Mouse (Mus musculus) hindbrain, embryonic 14.5 days (tissue): ENCODE measurements around the gene Zfp775. TPM values are rescaled to one million over a fixed set of nuclear protein-coding genes. Genes with fewer than 3 reads are reported as not detected.

Experiments used
- ATAC-seq: fragments of 200-750 bp; cut with Nextera tagmentation; 2 replicates; pipeline ENCODE4 v1.8.0; 2017; ENCODE audit warnings: moderate number of reproducible peaks, mild to moderate bottlenecking, moderate TSS enrichment, moderate library complexity; ENCODE audit not compliant: low FRiP score
- DNase-seq: peaks from one replicate; pipeline ENCODE4 v3.0.0-alpha.2; 2015; ENCODE audit warnings: low spot score
- H3K27ac ChIP-seq: fragments of 300-500 bp; sonication (generic); 2 replicates; pipeline ENCODE4 v1.5.1; 2014; ENCODE audit warnings: mild to moderate bottlenecking, moderate library complexity
- H3K27me3 ChIP-seq: fragments of 300-500 bp; sonication (generic); 2 replicates; pipeline ENCODE4 v1.6.1; 2014; ENCODE audit warnings: mild to moderate bottlenecking, low read length, mixed read lengths; ENCODE audit not compliant: control insufficient read depth, insufficient read depth
- H3K36me3 ChIP-seq: fragments of 300-500 bp; sonication (generic); replicated peaks from 2 replicates; pipeline ENCODE4 v1.6.1; 2014; ENCODE audit not compliant: control insufficient read depth, insufficient read depth
- H3K4me1 ChIP-seq: fragments of 300-500 bp; sonication (generic); replicated peaks from 2 replicates; pipeline ENCODE4 v1.6.1; 2014; ENCODE audit warnings: antibody characterized with exemption, low read length, mixed read lengths; ENCODE audit not compliant: control insufficient read depth, insufficient read depth
- H3K4me2 ChIP-seq: fragments of 300-500 bp; sonication (generic); replicated peaks from 2 replicates; pipeline ENCODE4 v1.6.1; 2014; ENCODE audit warnings: mild to moderate bottlenecking, moderate library complexity
- H3K4me3 ChIP-seq: fragments of 300-500 bp; sonication (generic); replicated peaks from 2 replicates; pipeline ENCODE4 v1.5.1; 2014; ENCODE audit warnings: mild to moderate bottlenecking, low read length
- H3K9ac ChIP-seq: fragments of 300-500 bp; sonication (generic); 2 replicates; pipeline ENCODE4 v1.6.1; 2014
- H3K9me3 ChIP-seq: fragments of 300-500 bp; sonication (generic); 2 replicates; pipeline ENCODE4 v1.6.1; 2016; ENCODE audit warnings: low read length; ENCODE audit not compliant: control insufficient read depth
- WGBS: fragments of 180-500 bp; shearing (Covaris S2); extraction: QIAGEN DNeasy Blood & Tissue Kit; methylation state at CpG from one replicate; pipeline ENCODE4 v1.1.7; 2014; 5-methylcytosine and 5-hydroxymethylcytosine counted together
- polyA plus RNA-seq: library from polyadenylated mRNA; unstranded; fragments of >200 nt; fragmentation: Nextera tagmentation; extraction: Ambion mirVana; gene quantifications from 2 replicates; pipeline ENCODE4 v1.2.1, GENCODE M21; 2014

The Zfp775 gene
- polyA plus RNA-seq, 1 experiment from 2014 or later, result 11.8 TPM

DNA sequence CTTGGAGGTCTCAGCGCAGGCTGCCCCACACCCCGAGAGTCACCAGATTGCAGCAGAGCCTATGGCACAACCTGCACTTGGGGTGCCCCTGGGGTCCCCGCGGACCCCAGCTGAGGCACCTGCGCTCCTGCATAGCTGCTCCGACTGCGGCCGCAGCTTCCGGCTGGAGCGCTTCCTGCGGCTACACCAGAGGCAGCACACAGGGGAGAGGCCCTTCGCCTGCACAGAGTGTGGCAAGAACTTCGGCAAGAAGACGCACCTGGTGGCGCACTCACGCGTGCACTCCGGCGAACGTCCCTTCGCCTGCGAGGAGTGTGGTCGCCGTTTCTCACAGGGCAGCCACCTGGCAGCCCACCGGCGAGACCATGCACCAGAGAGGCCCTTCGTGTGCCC is 4.6 kb upstream of the Zfp775 start:
- no peak overlapping the region for H3K4me2 ChIP-seq
- H3K9ac ChIP-seq, result no peak overlapping the region
- H3K27me3 ChIP-seq, result no peaks in the 10 kb centered on the region
- no peak overlapping the region for H3K27ac ChIP-seq
- peaks cover 22% of the 10 kb centered on the region for H3K4me1 ChIP-seq
- H3K9me3 ChIP-seq, result peaks cover 25% of the 10 kb centered on the region
- DNase-seq (no peak), ATAC-seq (no peak)
- H3K36me3 ChIP-seq, result peaks cover 51% of the 10 kb centered on the region
- WGBS, result 96% methylated on average over 27 of the region's 27 CpGs
- no peak overlapping the region for H3K4me3 ChIP-seq

DNA sequence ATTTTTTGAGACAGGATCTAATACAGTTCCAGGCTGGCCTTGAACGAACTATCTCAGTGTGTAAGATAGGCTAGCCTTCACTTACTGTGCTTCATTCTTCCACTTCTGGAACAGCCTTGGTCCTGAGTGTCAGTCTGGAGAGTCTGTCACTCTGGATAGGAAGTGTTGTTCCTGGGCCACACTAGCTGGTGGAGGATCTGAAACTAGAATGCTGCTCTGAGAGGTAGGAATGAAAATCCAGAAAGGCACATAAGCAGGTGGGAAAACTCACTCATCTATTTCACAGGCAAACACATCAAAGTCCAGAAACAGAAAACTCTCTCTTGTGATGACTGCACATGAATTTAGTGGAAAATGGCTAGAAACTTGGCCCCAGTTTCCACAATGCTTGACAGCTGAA is 1.3 kb upstream of the Zfp775 start:
- Histone ChIP-seq H3K4me2 (no peak overlapping the region), H3K27ac (peak overlapping the region; percentile 95), H3K4me3 (no peak overlapping the region), H3K9ac (no peak overlapping the region), H3K27me3 (no peaks in the 10 kb centered on the region), H3K9me3 (peaks cover 25% of the 10 kb centered on the region), H3K4me1 (peaks cover 13% of the 10 kb centered on the region), H3K36me3 (peaks cover 46% of the 10 kb centered on the region)
- 93% methylated on average over 1 of the region's 1 CpGs for WGBS
- DNase-seq, result no peak
- ATAC-seq, result no peak

DNA sequence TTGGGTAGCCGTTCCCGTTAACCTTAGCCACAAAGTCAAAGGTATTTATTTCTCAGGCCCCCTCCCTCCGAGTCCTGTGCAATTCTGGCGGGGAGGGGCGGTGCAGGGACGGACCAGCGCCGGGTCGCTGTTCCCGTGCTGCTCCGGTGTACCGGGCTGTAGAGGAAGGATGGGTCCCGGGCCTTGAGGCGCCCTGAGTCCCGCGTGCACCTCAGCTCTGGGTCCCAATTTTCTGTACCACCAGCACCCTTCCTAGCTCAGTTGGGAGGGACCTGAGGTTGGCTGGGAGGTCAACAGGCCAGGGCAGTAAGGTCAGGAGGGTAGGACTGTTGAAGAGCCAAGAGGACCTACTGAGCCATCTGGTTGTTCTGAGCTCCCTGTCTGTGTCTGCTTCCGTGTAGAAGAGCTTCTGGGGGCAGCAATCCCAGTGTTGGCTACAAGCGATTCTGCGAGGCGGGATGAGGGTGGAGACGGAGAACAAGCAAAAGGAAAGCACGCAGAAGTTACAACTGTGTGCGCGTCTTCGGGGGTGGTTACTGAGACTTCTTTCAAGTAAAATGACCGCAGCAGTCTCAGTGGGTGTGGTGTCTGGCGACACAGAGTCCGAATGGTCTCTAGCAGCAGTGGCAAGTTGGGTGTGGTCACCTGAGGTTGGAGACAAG is 348 bp downstream of the Zfp775 start:
- H3K27me3 ChIP-seq, result no peaks in the 10 kb centered on the region
- peak overlapping the region; percentile 95 for H3K27ac ChIP-seq
- H3K9me3 ChIP-seq, result peaks cover 12% of the 10 kb centered on the region
- ATAC-seq (peak; percentile 83), DNase-seq (peak; percentile 48)
- H3K36me3 ChIP-seq, result peaks cover 31% of the 10 kb centered on the region
- H3K4me3 ChIP-seq, result peak overlapping the region; percentile 47
- H3K4me1 ChIP-seq, result peaks cover 13% of the 10 kb centered on the region
- under 1% methylated on average over 28 of the region's 28 CpGs for WGBS
- peak overlapping the region; percentile 72 for H3K4me2 ChIP-seq
- peak overlapping the region; percentile 85 for H3K9ac ChIP-seq

DNA sequence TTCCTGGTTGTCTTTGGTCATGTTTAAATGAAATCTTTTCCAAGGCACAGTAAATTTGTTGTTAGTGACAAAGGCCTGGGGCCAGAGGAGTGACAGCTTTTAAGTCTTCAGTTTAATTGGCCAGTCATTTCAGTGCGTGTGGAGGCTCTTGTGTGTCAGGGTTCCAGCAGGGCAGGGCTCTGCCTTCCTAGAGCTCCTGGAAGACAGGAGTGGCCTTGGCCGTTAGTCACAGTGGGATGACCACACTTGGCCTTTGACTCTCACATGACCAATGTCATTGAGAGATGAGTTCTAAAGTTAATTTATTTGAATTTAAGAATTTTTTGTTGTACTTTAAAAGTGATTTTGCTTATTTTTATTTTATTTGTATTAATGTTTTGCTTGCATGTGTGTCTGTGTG is 6.3 kb downstream of the Zfp775 start:
- Histone ChIP-seq H3K36me3 (peaks cover 2% of the 10 kb centered on the region), H3K27me3 (no peaks in the 10 kb centered on the region), H3K4me1 (peaks cover 2% of the 10 kb centered on the region), H3K27ac (no peak overlapping the region), H3K4me2 (no peak overlapping the region), H3K4me3 (no peak overlapping the region), H3K9ac (no peak overlapping the region), H3K9me3 (no peaks in the 10 kb centered on the region)
- 72% methylated on average over 2 of the region's 2 CpGs for WGBS
- DNase-seq, result no peak
- no peak for ATAC-seq

DNA sequence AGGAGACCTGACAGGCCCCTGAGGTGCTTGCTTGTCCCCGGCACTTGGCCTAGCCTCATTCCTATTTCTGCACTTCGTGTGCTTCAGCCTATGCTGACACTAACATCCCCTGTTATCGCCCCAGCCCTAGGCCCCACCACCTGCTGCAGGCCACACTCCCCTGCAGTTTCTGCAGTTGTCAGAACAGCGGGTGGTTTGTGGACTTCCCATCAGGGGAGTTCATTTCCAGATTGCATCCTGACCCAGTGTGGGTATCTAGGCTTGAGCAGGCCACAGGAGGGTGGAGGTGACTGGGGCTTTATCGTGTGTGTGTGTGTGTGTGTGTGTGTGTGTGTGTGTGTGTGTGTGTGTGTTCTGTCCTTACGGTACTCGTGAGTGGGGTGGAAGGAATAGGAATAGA is 7.6 kb downstream of the Zfp775 start:
- Histone ChIP-seq H3K4me1 (no peaks in the 10 kb centered on the region), H3K9me3 (no peaks in the 10 kb centered on the region), H3K9ac (no peak overlapping the region), H3K36me3 (peaks cover 15% of the 10 kb centered on the region), H3K4me2 (no peak overlapping the region), H3K27me3 (no peaks in the 10 kb centered on the region), H3K4me3 (no peak overlapping the region), H3K27ac (no peak overlapping the region)
- ATAC-seq (no peak), DNase-seq (no peak)
- WGBS, result 44% methylated on average over 7 of the region's 7 CpGs

DNA sequence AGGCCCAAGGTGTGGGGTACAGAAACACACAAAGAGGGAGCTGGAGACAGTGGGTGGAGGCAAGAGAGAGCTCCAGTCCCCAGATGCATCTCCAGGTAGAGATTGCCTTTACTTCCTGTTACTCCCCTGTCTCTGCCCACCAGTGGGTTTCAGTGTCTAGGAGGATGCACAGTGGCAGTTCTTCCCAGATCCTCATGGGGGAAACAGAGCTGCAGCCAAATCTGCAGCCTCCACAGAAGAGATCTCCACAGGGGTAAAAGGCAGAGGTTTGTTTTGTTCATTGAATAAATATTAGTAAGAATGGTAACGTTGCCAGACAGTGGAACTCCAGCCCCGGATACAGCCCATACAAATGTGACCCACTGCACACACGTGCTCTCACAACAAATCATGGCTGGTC is 8.8 kb downstream of the Zfp775 start:
- no peak overlapping the region for H3K27ac ChIP-seq
- no peak for DNase-seq
- H3K4me1 ChIP-seq, result no peaks in the 10 kb centered on the region
- ATAC-seq, result no peak
- no peak overlapping the region for H3K4me3 ChIP-seq
- 74% methylated on average over 3 of the region's 3 CpGs for WGBS
- H3K4me2 ChIP-seq, result no peak overlapping the region
- no peaks in the 10 kb centered on the region for H3K27me3 ChIP-seq
- H3K36me3 ChIP-seq, result peaks cover 15% of the 10 kb centered on the region
- H3K9me3 ChIP-seq, result no peaks in the 10 kb centered on the region
- H3K9ac ChIP-seq, result no peak overlapping the region

DNA sequence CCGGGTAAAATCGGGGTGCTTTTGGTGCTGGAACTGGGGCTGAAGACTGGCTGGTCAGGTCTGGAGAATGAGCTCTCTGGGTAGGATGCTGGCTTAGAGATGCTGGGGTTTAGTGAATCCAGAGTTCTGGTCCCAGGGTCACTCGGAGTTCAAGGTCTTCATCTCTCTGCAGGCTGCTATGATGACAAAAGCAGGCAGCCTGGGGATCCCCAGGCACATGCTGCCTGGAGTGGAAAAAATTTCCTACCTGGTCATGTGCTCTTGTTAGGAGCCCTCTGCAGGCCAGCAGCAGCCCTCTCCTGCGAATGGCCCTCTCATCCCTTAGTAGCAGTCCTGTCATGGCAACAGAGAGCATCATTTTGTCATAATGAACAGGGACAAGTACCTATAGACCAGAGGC is 11.6 kb downstream of the Zfp775 start:
- Histone ChIP-seq H3K9me3 (no peaks in the 10 kb centered on the region), H3K27me3 (no peaks in the 10 kb centered on the region), H3K9ac (no peak overlapping the region), H3K27ac (no peak overlapping the region), H3K4me1 (no peaks in the 10 kb centered on the region), H3K36me3 (peaks cover 19% of the 10 kb centered on the region), H3K4me3 (no peak overlapping the region), H3K4me2 (no peak overlapping the region)
- WGBS, result 95% methylated on average over 4 of the region's 4 CpGs
- DNase-seq (no peak), ATAC-seq (no peak)

DNA sequence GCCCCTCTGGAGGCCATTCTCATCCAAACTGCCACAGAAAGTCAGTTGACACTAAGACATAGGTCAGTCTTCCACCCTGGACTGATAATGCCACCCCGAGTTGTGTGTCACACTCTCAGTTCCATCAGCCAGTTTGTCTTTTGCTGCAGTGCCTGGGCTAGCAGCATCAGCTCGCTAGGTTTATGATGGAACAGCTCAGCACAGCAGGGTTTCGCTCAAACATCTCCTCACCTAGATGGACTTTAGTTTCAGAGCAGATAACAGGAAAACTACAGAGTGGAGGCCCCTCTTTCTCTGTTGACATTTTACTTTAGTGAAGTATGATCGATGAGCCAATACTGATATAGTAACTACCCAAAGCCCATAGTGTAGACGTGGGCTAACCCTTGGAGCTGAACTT is 12.9 kb downstream of the Zfp775 start:
- 93% methylated on average over 5 of the region's 5 CpGs for WGBS
- Histone ChIP-seq H3K27ac (no peak overlapping the region), H3K4me1 (no peaks in the 10 kb centered on the region), H3K27me3 (no peaks in the 10 kb centered on the region), H3K9ac (no peak overlapping the region), H3K36me3 (peaks cover 29% of the 10 kb centered on the region), H3K4me2 (no peak overlapping the region), H3K4me3 (no peak overlapping the region), H3K9me3 (no peaks in the 10 kb centered on the region)
- ATAC-seq, result no peak
- DNase-seq, result no peak

DNA sequence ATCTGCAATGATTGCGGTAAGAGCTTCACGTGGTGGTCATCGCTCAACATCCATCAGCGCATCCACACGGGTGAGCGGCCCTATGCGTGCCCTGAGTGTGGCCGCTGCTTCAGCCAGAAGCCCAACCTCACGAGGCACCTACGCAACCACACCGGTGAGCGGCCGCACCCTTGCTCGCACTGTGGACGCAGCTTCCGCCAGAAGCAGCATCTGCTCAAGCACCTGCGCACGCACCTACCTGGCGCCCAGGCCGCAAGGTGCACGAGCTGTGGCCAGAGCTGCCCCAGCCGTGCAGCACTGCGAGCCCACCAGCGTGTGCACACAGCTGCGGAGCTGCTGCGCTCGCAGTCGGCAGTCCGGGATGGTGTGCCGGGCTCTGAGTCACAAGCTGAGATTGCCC is 18.2 kb downstream of the Zfp775 start:
- Histone ChIP-seq H3K4me1 (no peaks in the 10 kb centered on the region), H3K4me2 (no peak overlapping the region), H3K27ac (no peak overlapping the region), H3K4me3 (no peak overlapping the region), H3K9me3 (no peaks in the 10 kb centered on the region), H3K36me3 (peaks cover 37% of the 10 kb centered on the region), H3K27me3 (no peaks in the 10 kb centered on the region), H3K9ac (no peak overlapping the region)
- DNase-seq (no peak), ATAC-seq (no peak)
- WGBS, result 93% methylated on average over 30 of the region's 30 CpGs
